Mouse (Mus musculus) bone marrow, adult 2 months (tissue): ENCODE data around the gene Cemip.
A peak's percentile ranks its signal among the peaks of the same experiment; 100 is the strongest.

ENCODE experiments used
- CTCF ChIP-seq: fragments of 200-500 bp; IDR thresholded peaks from 2 replicates; pipeline ENCODE4 v1.5.1; 2011; ENCODE audit warnings: low read length, control low read depth; ENCODE audit not compliant: control insufficient read depth, insufficient read depth
- POLR2A ChIP-seq: fragments of 200-500 bp; IDR thresholded peaks from 2 replicates; pipeline ENCODE4 v1.6.1; 2011; ENCODE audit warnings: low read depth, mild to moderate bottlenecking, control low read depth, low read length, borderline replicate concordance; ENCODE audit not compliant: control insufficient read depth

DNA sequence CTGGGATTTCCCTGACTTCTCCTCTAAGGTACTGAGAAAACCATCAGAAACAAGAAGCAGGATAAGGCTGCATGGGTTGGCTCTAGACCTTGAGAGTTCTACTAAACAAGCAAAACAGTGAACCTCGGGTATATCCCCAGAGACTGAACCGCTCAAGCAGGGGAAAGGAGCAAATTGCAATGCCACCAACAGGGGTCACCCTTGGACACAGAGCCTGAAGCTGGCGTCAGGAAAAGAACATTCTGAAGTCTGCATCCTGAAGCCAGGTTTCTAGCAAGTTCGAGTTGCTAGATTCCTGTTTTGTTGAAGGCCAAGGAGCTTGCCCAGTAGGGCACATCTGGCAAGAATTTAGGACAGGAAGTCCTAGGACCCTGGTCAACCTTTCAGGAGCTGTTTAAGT, 2.7 kb upstream of the Cemip start:
- TF ChIP-seq CTCF (peak; percentile 78), POLR2A (no peak)
